Mouse (Mus musculus) 3134 (cell line): ENCODE results near the gene Pdik1l.
A peak's percentile ranks its signal among the peaks of the same experiment; 100 is the strongest.

Experiments
- DNase-seq: peaks from one replicate; pipeline ENCODE4 v3.0.0-alpha.2; 2011; ENCODE audit warnings: low spot score; ENCODE audit not compliant: insufficient read length; ENCODE audit errors: extremely low read depth

Gene Pdik1l

DNA sequence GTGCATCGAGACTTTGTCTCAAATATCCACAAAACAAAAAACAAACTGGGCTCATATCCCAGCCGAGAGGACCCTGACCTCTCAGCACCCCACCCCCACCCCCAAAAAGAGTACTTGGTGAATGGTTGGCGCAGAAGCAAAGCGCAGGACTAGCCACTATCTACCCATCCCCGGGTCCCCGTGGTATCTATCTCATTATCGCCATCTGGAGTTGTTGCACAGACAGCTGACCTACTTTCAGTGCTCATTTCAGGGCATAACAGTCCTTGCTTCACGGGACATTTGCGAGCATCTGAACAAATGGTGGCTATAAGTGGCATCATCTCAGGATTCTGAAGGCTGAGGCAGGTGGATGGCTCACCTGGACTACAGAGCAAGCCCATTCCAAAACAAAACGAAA is 49.0 kb downstream of the Pdik1l start:
- DNase-seq, result no peak

DNA sequence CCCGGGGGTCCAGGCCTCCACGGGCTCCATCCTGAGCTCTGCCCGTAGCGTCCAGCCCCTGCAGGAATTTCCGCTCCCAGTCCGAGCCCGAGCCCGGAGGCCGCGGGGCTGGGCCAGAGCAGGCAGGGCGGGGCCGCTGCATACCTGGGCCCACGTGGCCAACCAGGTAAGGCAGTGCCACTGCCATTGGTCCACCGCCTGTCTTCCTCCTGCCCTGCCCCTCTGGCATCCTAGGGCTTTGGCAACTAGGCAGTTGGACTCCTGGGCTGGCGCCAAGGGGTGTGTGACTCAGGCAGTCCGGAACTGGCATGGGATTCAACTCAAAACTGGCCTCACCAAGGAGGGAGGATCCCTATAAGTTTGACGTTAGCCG is 49.4 kb downstream of the Pdik1l start, which contains the start of gene Cnksr1:
Gene Cnksr1 (minus strand): TSS at position 121 of the 373 bp plus-strand sequence.
- peak; percentile 72 for DNase-seq

DNA sequence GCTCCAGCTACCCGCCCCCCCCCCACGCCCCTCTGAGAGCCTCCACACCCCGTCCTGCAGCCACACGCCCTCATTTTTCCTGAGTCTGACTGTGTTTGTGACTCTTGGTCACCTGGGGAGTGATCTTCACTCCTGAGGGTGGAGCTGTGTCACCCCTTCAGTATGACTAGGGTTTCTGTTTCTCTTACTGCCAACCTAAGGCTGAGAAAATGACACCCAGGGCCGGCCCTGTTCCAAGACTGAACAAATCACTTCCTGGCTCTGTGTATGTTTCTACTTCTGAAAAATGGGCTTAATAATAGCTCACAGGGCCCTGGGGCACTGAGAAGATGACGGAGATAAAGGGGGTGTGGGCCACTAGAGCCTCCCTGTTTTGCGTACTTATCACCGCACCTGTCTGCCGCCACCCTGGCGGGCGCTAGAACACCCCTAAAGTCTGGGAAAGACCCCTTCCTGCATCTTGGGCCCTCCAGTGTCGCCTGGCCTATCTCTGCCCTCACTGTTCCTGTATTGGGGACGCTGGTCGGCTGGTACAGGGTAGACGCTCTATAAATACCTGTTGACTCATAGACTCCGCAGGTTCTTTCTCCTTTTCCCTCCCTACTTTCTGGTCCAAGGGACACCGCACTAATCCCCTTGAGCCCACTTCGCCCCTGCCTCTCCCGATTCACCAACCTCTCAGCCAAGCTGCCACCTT is 50.0 kb downstream of the Pdik1l start:
- DNase-seq, result no peak

DNA sequence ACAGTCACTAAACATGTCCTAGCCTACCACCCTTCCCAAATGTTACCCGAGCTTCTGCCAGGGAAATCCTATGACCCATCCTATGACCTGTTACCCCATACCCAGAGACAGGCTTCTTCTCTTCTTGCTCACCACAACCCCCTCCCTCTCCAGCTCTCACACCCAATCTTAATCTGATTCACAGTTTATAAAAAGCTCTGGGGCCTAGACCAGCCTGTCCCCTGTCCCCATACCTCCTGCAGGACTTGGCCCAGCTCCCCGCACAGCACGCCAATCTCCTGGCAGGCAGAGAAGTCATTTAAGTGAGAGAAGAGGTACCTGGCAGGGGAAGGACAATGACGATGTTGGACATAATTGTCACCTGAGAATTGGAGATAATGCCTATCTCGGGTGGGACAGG is 52.8 kb downstream of the Pdik1l start:
- no peak for DNase-seq

DNA sequence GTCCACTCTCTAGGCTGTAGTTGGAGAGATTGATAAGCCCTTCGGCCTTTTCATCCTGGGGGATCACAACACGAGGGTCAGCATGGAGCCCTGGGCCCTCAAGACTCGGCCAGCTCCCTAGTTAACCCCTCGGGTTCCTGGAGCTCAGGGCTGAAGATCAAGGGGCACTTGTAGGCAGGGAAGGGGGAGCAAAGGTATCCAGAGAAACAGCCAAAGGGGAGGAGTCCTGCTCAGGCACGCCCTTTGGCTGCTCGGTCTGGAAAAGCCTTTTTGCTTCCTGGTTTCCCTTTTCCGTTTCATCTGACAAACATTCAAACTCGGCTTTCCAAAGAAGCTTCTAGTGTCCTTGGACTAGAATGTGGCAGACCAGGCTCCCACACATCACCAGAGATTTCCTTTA is 57.3 kb downstream of the Pdik1l start:
- DNase-seq, result no peak

DNA sequence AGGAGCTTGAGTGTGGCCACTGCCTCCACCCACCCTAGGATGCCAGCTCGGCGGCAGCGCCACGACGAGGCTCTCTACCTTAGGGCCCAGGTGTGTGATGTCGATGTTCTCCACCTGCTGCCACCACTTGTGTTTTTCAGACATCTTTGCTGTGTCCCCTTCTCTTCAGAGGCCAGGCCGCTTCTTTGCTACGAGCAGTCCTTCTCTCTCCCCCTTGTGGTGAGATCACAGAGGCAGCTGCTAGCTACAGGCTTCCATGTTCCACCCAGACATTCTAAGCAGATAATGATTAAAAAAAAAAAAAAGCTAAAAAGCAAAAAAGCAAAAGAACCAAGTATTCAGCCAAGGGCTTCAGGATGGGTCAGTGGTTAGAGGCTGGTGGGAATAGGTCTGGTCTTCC is 60.5 kb downstream of the Pdik1l start, which contains the start of gene Catsper4:
Gene Catsper4 (minus strand): TSS at position 190 of the 400 bp plus-strand sequence.
- DNase-seq, result no peak
